Mouse (Mus musculus) heart, embryonic 14.5 days (tissue): ENCODE measurements at regions not wholly inside any gene's neighbourhood (a gene's known extent, or its start where the extent isn't known, plus 50 kb on each side); places are given as distances from the start of the nearest gene placed in this dataset.

ENCODE experiments used
- ATAC-seq: fragments of 200-750 bp; cut with Nextera tagmentation; 2 replicates; pipeline ENCODE4 v1.8.0; 2017; ENCODE audit warnings: low read depth, moderate TSS enrichment; ENCODE audit not compliant: insufficient number of reproducible peaks, insufficient read depth, low FRiP score
- H3K27ac ChIP-seq, 2 experiments: fragments of 200-500 bp in 1 of 2; fragments of 300-500 bp in 1 of 2; sonication (generic) in 1 of 2; replicated peaks in 1 of 2; 2 replicates each; pipeline ENCODE4 v1.5.1; 2012 to 2014; ENCODE audit warnings: low read depth in 2 of 2, low read length in 2 of 2, control low read depth in 1 of 2, mild to moderate bottlenecking in 1 of 2, mixed read lengths in 1 of 2; ENCODE audit not compliant: control insufficient read depth in 1 of 2, insufficient read depth in 1 of 2
- H3K27me3 ChIP-seq: fragments of 300-500 bp; sonication (generic); 2 replicates; pipeline ENCODE4 v1.6.1; 2014; ENCODE audit warnings: mild to moderate bottlenecking, low read length, control low read depth; ENCODE audit not compliant: control insufficient read depth, insufficient read depth
- H3K36me3 ChIP-seq: fragments of 300-500 bp; sonication (generic); 2 replicates; pipeline ENCODE4 v1.6.1; 2014; ENCODE audit warnings: mild to moderate bottlenecking, control low read depth, low read length, mixed read lengths; ENCODE audit not compliant: control insufficient read depth, insufficient read depth
- H3K4me1 ChIP-seq, 2 experiments: fragments of 200-500 bp in 1 of 2; fragments of 300-500 bp in 1 of 2; sonication (generic) in 1 of 2; 2 replicates each; pipeline ENCODE4 v1.6.1; 2012 to 2014; ENCODE audit warnings: low read length in 2 of 2, control low read depth in 1 of 2, mixed read lengths in 1 of 2; ENCODE audit not compliant: control insufficient read depth in 2 of 2, insufficient read depth in 2 of 2
- H3K4me2 ChIP-seq: fragments of 300-500 bp; sonication (generic); 2 replicates; pipeline ENCODE4 v1.6.1; 2014; ENCODE audit warnings: mild to moderate bottlenecking, low read length
- H3K4me3 ChIP-seq, 2 experiments: fragments of 200-500 bp in 1 of 2; fragments of 300-500 bp in 1 of 2; sonication (generic) in 1 of 2; 2 replicates each; pipeline ENCODE4 v1.5.1; 2012 to 2014; ENCODE audit warnings: low read length in 2 of 2, mild to moderate bottlenecking in 2 of 2, control low read depth in 1 of 2, low read depth in 1 of 2, moderate library complexity in 1 of 2; ENCODE audit not compliant: control insufficient read depth in 1 of 2, insufficient read depth in 1 of 2
- H3K9ac ChIP-seq: fragments of 300-500 bp; sonication (generic); 2 replicates; pipeline ENCODE4 v1.6.1; 2014; ENCODE audit warnings: mild to moderate bottlenecking, low read length
- H3K9me3 ChIP-seq: fragments of 300-500 bp; sonication (generic); 2 replicates; pipeline ENCODE4 v1.6.1; 2016; ENCODE audit warnings: low read length, control low read depth; ENCODE audit not compliant: control insufficient read depth
- WGBS: fragments of 180-500 bp; shearing (Covaris S2); extraction: QIAGEN DNeasy Blood & Tissue Kit; methylation state at CpG from one replicate; pipeline ENCODE4 v1.1.7; 2014; 5-methylcytosine and 5-hydroxymethylcytosine counted together

DNA sequence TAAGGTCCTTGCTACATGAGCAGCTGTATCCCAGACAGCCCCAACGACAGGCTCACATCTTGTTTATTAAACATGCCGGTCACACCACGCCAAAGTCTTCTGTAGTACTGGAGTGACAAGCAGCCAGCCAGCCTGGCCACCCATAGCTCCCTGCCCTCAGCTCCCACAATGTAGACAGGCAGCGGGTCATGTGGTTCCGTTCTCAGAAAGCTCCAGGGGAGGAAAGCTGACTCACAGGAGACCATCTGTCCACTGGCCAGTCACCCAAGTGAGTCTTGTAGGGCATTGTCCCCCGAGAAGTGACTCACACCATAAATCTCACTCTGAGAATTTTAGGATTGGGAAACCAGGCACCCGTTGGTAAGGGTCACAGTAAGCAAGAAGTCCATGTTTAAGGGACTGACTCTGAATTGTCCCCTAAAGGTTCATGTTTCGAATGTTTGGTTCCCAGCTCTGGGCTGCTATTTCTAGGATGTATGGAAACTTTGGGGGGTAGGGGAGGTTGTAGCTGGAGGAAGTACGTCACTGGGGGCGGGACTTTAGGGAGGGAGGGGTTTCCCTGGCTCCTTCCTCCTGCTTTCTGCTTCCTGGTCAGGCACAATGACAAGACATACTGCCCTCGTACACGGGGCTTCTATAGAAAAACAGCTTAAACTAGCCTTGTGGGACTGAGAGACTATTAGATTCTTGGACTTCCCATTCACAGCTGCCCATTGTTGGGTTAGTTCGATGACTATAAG lies 203.0 kb upstream of the Tbx3 start:
- H3K4me2 ChIP-seq, result no peak overlapping the region
- H3K27ac ChIP-seq, result no peak overlapping the region
- no peaks in the 10 kb centered on the region for H3K36me3 ChIP-seq
- no peak for ATAC-seq
- H3K4me1 ChIP-seq, result no peaks in the 10 kb centered on the region; a peak in 1 of 4 replicates
- no peak overlapping the region for H3K4me3 ChIP-seq
- no peaks in the 10 kb centered on the region for H3K9me3 ChIP-seq
- H3K27me3 ChIP-seq, result no peaks in the 10 kb centered on the region
- 82% methylated on average over 13 of the region's 13 CpGs for WGBS
- H3K9ac ChIP-seq, result no peak overlapping the region

DNA sequence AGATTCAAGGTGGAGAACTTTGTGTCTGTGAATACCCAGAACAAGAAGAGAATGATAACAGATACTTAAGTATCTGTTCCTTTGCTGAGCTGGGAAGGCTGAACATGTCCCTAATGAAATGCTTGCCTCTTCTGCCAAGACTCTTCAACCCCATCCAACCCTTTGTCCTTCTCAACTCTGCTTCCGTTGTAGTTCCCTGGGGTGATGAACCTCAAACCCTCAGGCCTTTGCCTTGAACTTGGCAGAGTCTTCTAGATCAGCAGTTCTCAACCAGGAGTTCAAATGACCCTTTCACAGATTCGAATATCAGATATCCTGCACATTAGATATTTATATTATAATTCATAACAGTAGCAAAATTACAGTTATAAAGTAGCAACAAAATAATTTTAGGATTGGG lies 192.5 kb upstream of the Tbx3 start:
- H3K4me3 ChIP-seq, result no peak overlapping the region
- 0 out of 2 replicates have a peak, but pooled peaks cover 3% of the 10 kb centered on the region for H3K9me3 ChIP-seq
- H3K27ac ChIP-seq, result no peak overlapping the region
- H3K4me1 ChIP-seq, result peaks cover 0 to 2% of the 10 kb centered on the region in 2 experiments; a peak in 1 of 4 replicates
- WGBS, result 82% methylated on average over 2 of the region's 2 CpGs
- H3K36me3 ChIP-seq, result no peaks in the 10 kb centered on the region
- peaks cover 3% of the 10 kb centered on the region; the same call in 1 of the 2 replicates for H3K27me3 ChIP-seq
- H3K4me2 ChIP-seq, result no peak overlapping the region
- no peak for ATAC-seq
- no peak overlapping the region for H3K9ac ChIP-seq

DNA sequence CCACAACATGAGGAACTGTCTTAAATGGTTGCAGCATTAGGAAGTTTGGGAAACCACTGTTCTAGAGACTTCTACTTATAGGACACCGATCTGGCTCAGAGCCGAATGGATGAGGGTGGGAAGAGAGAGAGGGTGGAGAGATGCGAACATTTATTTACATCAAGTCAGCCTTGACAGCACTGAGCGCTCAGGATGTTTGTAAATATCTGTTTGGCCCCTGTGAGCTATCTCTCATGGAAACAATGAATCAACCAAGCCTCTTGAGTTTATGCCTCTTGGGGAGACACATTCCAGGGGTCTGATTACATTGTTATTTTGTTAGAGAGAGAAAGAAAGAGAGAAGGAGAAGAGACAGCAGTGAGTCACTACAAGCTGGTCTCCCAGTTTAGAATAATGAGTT lies 192.1 kb upstream of the Tbx3 start:
- Histone ChIP-seq H3K9me3 (0 out of 2 replicates have a peak, but pooled peaks cover 3% of the 10 kb centered on the region), H3K27me3 (peaks cover 3% of the 10 kb centered on the region; the same call in 1 of the 2 replicates), H3K36me3 (no peaks in the 10 kb centered on the region), H3K27ac (no peak overlapping the region), H3K4me1 (peaks cover 0 to 2% of the 10 kb centered on the region in 2 experiments; a peak in 1 of 4 replicates), H3K4me3 (no peak overlapping the region), H3K4me2 (no peak overlapping the region), H3K9ac (no peak overlapping the region)
- WGBS, result 74% methylated on average over 4 of the region's 4 CpGs
- no peak for ATAC-seq

DNA sequence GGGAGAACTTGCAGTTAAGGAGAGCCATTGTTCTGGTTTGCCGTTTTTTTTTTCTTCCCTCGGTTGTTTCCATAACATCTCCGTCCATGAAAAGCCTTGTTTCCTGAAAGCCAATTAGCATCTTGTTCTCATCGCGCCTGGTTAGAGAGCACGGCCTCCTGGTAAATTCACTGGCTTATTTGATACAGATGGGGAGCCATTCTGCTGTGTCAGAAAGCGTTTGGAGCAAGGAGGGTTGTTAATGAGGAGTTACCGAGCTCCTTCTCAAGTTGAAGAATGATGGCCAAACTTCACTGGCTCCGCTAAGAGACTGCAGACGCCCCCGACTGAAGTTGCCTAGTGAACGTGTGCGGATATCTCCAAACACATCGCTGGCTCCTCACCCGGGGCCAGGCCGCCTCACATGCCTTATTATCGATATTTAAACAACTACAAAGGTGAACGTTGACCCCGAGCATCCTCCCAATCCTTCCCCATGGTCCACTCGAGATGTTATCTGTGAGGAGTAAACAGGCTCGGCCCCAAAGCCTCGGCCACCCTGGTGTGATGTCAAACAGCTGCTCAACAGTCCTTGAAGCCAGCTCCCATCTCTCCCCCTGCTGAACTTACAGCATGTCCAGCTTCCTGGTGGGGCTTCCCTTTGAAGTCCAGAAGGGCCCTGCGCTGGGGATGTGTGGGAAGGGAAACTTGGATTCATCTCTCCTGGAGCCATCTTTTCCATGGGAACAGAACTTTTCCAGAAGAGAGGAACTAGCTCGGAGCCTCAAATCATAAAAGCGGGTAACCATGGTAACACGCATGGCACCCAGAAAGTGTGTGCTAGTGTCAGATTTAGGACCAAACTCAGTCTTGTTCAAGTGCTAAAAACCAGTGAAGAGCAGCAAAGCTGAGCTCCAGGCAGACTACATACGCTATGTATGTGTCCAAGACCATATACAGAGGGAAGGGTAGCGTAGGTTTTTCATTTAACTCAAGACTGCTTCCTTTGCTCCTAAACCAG lies 190.0 kb upstream of the Tbx3 start:
- H3K9me3 ChIP-seq, result no peaks in the 10 kb centered on the region
- no peaks in the 10 kb centered on the region for H3K36me3 ChIP-seq
- H3K9ac ChIP-seq, result no peak overlapping the region
- H3K27ac ChIP-seq, result no peak overlapping the region
- peaks cover 0 to 2% of the 10 kb centered on the region in 2 experiments; a peak in 1 of 4 replicates for H3K4me1 ChIP-seq
- ATAC-seq, result no peak
- no peak overlapping the region for H3K4me3 ChIP-seq
- no peak overlapping the region for H3K4me2 ChIP-seq
- 44% methylated on average over 28 of the region's 28 CpGs for WGBS
- peaks cover 3% of the 10 kb centered on the region; the same call in 1 of the 2 replicates for H3K27me3 ChIP-seq

DNA sequence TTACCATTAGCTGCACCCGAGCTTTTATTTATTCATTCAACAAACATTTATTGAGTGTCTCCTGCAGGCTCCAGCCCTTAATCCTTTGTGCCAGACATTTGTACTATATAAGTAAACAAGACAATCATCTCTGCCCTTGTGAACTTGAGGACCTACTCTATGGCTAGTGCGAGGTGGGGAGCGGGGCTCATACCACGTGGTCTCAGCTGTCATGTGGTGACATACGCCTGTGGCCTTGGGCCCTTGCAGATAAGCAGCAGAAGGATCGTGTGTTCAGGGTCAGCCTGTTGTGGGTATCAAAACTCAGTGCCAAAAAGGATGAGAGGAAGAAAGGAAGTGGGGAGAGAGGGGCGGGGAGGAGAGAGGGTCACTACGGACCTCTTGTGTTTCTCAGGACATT lies 186.8 kb upstream of the Tbx3 start:
- Histone ChIP-seq H3K9ac (no peak overlapping the region), H3K4me3 (no peak overlapping the region), H3K27me3 (no peaks in the 10 kb centered on the region), H3K4me2 (no peak overlapping the region), H3K9me3 (no peaks in the 10 kb centered on the region), H3K36me3 (no peaks in the 10 kb centered on the region), H3K27ac (no peak overlapping the region), H3K4me1 (peaks cover 0 to 2% of the 10 kb centered on the region in 2 experiments; a peak in 1 of 4 replicates)
- no peak for ATAC-seq
- 65% methylated on average over 8 of the region's 8 CpGs for WGBS

DNA sequence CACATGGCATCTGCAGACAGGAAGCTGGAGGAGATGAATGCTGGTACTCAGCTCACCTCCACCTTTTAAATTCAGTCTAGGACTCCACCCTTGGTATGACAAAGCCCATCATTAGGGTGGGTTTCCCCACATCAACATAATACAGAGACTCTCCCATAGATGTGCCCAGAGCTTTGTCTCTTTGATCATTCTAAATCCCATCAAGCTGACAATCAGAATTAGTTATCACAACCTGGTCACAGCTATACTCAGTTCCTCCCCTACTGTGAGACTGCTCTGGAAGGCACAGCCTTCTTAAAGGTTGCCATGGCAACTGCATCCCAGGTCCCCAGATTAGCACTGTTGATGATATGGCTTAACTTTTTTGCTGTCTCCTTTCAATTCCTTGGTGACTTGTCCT lies 184.3 kb upstream of the Tbx3 start:
- Histone ChIP-seq H3K36me3 (no peaks in the 10 kb centered on the region), H3K27me3 (peaks cover 6% of the 10 kb centered on the region; the same call in 1 of the 2 replicates), H3K4me1 (no peaks in the 10 kb centered on the region), H3K9ac (no peak overlapping the region), H3K9me3 (no peaks in the 10 kb centered on the region), H3K4me2 (no peak overlapping the region), H3K4me3 (no peak overlapping the region), H3K27ac (no peak overlapping the region)
- ATAC-seq, result no peak

DNA sequence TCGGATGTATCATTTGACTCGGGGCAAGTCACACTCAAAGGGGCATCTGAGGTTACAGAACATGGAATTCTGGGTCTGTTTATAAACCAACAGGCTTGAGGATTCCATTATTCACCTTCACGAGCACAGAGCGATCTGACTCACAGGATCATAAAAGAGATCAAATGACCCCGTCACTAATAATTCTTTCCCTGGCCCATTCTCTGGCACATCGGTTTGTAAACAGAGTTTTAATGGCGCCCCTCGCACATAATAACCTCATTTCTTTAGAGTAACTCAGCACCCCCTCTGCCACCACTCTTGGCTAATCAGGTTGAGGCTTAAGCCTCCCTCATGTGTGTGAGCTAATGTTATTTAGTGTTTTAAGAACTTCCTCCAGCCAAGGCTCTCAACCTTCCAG lies 183.3 kb upstream of the Tbx3 start:
- Histone ChIP-seq H3K27ac (no peak overlapping the region), H3K4me2 (no peak overlapping the region), H3K4me1 (no peaks in the 10 kb centered on the region), H3K4me3 (no peak overlapping the region), H3K9me3 (no peaks in the 10 kb centered on the region), H3K9ac (no peak overlapping the region), H3K36me3 (no peaks in the 10 kb centered on the region), H3K27me3 (peaks cover 14% of the 10 kb centered on the region; the same call in 1 of the 2 replicates)
- WGBS, result 88% methylated on average over 8 of the region's 8 CpGs
- no peak for ATAC-seq
